Mouse (Mus musculus) urinary bladder, adult 2 months (tissue): ENCODE measurements around the gene Gm4922. TPM values are rescaled to one million over a fixed set of nuclear protein-coding genes. Genes with fewer than 3 reads are reported as not detected.

Experiments used
- DNase-seq: peaks from one replicate; pipeline ENCODE4 v3.0.0; 2022; ENCODE audit warnings: low spot score
- polyA plus RNA-seq: library from polyadenylated mRNA; depleted of rRNA; stranded (reverse); fragments of >200 nt; gene quantifications from 2 replicates; pipeline ENCODE4 v1.2.3, GENCODE M21; 2012; rRNA removed

Gm4922 gene
- not detected in 2 replicates for polyA plus RNA-seq

GRCm38 (mm10) chr10:18786693-18787092 lies at the start of gene Gm4922:
Gene Gm4922 (minus strand): TSS chr10:18786793.
- DNase-seq: no peak

DNA sequence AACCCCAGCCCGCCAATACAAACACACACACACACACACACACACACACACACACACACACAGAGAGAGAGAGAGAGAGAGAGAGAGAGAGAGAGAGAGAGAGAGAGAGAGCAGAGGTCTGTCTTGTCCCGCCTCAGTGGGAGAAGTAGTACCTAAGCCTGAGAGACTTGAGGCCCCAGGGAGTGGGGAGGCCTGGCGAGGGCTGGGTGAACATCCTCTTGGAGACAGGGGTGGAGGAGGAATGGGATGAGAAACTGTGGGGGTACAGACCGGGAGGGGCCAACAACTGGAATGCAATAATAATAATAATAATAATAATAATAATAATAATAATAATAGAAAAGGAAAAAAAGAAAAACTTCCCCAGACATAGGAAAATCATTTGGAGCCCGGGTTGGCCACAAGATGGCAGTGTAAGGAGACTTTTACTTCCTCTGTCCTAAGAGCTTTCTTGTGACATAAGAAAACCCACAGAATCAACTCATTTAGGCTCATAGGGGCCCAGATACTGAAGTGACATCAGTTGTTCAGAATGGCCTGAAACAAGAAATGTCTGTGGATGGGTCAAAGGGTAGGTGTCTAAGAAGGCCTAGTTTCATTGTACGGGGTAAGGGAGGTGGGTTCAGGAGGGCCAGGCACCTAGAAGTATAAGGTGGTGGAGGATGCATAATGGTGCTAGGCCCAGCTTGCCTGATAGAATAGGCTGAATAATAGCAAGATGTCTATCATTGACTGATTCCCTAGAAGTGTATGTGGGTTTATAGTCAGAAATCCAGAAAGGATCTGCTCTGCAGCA lies 49.3 kb upstream of the Gm4922 start:
- no peak for DNase-seq

GRCm38 (mm10) chr10:18834389-18834788 lies 47.8 kb upstream of the Gm4922 start:
- DNase-seq: no peak

DNA sequence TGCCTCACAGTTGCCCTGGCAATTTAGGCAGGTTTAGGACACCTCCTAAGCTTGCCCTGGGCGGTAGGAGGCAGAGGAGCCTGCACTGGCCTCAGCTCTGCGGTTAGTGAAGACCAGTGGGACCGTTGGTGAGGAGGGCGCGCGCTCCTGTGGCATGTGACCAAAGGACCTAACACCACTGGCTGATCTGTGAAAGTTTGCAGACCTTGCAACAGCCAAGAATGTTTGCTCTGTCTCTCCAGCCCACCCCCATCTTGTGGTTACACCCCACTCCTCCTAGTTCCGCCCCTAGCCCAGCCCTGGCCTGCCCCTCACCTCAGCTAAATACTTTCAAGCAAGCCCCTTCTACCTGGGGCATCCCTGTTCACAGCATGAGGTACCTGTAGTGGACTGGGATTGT lies 45.2 kb upstream of the Gm4922 start:
- DNase-seq: no peak

- no peak for DNase-seq
Observed at GRCm38 (mm10) chr10:18830359-18830758, 43.8 kb upstream of the Gm4922 start.

GRCm38 (mm10) chr10:18827936-18828335 lies 41.3 kb upstream of the Gm4922 start:
- no peak for DNase-seq

DNA sequence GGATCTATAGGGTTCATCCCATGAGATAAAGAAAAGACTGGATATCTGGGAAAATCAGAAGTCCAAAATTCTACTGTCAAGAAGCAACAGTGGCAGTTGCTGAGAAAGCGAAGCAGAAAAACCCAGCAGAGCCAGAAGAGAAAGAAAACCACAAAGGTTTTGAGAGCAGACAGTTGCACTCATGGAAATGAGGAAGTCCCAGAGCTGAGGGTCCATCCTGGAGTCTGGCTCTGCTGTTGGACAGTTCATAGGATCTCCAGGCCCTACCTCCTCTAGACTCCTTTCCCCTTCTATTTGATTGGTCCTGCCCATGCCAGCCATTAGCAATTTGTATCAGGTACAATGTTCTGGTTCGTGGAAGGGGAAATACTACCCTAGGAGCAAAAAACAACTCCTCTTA lies 39.5 kb upstream of the Gm4922 start:
- DNase-seq: no peak

- DNase-seq: no peak
Observed at GRCm38 (mm10) chr10:18825143-18825542, 38.5 kb upstream of the Gm4922 start.

DNA sequence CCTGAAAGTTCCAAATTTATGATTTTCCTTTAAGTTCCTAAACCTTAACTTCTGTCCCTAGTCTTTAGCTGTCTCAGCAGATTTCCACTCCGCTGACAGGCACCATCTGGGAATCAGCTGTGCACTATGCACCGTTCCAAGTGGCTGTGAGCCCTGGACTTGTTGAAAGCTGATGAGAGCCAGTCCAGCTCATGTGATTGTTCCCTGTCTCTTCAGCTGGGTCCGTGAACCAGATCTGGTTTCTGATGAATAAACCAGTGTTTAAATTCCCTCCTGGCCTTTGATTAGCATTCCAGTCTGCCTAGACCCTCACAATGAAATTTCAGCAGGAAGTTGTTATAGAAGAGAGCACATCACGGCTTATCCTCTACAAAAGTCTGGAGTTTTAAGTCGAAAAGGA lies 30.0 kb upstream of the Gm4922 start:
- no peak for DNase-seq

- no peak for DNase-seq
Observed at GRCm38 (mm10) chr10:18811751-18812150, 25.2 kb upstream of the Gm4922 start.

GRCm38 (mm10) chr10:18790063-18790462 lies 3.5 kb upstream of the Gm4922 start:
- DNase-seq: no peak

DNA sequence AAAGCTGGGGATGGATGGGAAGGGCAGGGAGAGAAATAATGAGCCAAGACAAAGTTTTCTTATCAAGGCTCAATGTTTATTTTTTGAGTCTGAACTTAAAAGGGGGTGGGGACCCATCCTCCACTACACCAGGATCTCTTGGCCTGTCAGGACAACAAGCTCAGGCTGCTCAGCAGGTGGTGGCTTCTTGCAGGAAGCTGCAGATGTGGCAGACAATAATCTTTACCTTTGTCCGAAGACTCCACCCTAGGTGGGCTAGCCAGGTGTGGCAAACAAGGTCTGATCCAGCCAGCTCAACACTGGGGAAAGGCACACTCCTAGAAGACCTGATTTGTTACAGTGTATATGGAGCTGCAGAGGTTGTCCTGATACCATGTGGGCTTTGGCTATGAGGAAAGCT lies 2.0 kb upstream of the Gm4922 start:
- DNase-seq: no peak

DNA sequence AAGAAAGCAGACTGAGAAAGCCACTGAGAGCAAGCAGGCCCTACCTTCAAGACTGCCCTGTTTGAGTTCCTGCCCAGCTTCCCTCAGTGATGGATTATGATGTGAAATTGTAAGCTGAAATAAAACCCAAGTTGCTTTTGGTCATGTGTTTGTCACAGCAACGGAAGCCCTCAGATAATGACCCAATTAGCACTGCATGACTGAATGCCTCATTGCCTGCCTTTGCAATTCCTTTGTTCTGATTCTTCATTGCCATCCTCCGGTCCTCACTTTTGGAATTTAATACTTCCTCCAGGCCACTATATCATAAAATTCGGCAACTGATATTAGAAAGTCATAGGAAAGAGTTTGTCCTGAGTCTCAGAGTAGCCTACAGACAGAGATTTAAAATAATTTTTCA lies 9.0 kb downstream of the Gm4922 start:
- no peak for DNase-seq

- no peak for DNase-seq
Observed at GRCm38 (mm10) chr10:18772537-18773179, 13.9 kb downstream of the Gm4922 start.

DNA sequence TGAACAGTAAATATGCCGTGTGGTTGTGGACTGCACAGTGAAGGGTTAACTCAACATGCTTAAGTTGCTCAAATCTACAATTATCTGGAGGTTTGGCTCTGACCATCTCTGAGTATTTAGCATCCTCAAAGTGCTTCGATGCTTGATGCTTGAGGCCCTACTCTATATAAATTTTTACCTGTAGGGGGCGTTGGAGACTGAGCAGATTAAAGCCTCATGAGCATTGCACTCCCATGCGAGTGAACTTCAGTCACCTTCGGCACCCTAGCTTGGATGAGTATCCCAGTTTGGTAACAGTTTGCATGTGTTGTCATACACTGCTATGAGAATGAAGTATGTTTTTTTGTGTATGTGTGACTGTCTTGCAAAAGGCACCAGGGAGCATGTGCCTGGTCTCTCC lies 16.7 kb downstream of the Gm4922 start:
- no peak for DNase-seq

GRCm38 (mm10) chr10:18760241-18760640 lies 26.4 kb downstream of the Gm4922 start:
- DNase-seq: peak; percentile 24

- DNase-seq: no peak
Observed at GRCm38 (mm10) chr10:18750057-18750456, 36.5 kb downstream of the Gm4922 start.

DNA sequence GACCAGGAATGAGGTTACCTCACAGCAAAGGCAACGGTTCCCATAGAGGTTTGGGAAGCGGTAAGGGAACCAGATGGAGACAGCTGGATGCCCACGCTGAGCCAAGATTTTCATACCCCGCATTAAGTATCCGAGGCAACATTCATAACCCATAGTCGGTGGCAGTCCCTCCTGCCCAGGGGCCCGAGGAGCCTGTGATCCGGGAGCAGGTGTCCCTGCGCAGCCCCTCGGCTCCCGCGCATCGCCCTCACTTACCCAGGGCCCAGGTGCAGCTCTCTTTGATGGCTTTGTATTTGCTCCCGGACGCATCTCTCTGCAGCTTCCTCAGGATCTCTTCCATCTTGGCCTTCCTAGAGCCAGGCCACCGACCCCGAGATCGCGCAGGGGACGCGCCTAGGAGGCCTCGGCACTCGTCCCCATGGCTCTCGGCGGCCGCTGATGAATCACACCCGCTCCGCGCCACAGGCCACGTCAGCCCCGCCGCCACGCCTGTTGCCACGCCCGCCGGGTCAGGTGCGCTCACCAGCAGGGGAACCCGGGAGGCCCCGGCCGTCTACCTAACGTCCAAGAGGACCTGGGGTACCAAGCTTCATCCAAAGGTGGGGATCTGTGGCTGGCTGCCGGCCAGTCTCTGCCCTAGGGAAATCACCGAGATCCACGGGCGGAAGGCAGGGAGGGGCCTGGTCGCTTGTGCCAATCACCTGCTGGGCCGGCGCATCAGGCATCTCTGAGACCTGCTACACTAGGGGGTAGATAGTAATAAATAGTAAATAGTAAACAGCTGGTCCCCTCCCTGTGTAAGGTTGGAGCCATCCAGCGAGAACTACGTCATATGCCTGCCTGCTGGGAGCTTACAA lies 43.1 kb downstream of the Gm4922 start, which contains the start of gene Arfgef3:
Gene Arfgef3 (minus strand): TSS at position 664 of the 857 bp plus-strand sequence.
- peak; percentile 58 for DNase-seq

DNA sequence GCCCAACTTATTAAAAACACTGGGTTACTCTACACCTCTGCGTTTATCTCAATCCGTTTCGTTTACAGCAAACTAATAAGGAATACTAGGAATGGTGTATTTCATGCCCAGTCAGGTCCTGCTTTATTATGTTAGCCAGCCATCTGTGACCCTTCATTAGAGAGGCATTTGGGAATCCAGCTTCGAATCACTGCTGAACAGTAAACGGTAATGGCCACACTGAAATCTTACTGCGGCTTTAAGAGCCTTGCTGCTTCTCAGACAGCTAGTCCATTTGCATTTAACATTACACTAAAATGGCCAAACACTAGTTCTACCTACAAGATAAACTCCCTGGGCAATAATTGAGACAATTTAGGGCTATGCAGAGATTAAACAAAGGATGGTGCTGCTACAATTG lies 44.5 kb downstream of the Gm4922 start:
- DNase-seq: no peak

DNA sequence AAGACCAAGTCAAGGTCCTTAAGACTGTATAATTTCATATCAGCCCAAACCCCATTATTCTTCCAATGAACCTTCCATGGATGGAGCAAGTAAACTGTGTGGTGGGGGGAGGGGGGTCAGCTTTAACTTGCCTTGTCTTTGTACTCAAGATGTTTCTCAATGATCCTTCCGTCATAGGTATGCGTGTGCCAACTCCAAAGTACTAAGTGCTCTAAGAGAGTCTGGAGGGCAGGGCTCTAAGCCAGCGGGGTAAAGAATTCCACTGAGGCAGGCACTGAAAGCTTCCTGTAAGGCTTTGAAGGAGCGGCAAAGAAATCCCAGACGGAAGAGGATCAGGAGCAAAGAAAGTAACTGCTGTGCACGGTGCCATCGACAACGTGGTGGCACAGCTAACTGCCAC lies 45.6 kb downstream of the Gm4922 start:
- no peak for DNase-seq
